Mouse (Mus musculus) olfactory bulb, adult 2 months (tissue): ENCODE measurements around the gene Slc44a3.

ENCODE experiments used
- CTCF ChIP-seq: fragments of 200-500 bp; IDR thresholded peaks from 2 replicates; pipeline ENCODE4 v1.5.1; 2012; ENCODE audit warnings: low read depth, mild to moderate bottlenecking, low read length, moderate library complexity; ENCODE audit not compliant: insufficient read depth
- POLR2A ChIP-seq: fragments of 200-500 bp; IDR thresholded peaks from 2 replicates; pipeline ENCODE4 v1.6.1; 2012; ENCODE audit warnings: mild to moderate bottlenecking, low read depth, low read length, moderate library complexity; ENCODE audit not compliant: insufficient read depth

GRCm38 (mm10) chr3:121535813-121536504 is 3.8 kb upstream of the Slc44a3 start:
- TF ChIP-seq CTCF: no peak
- TF ChIP-seq POLR2A: no peak
